Mouse (Mus musculus) urinary bladder, postnatal 4 days (tissue): Measurements from ENCODE around the gene Cks1brt.
A peak's percentile ranks its signal among the peaks of the same experiment; 100 is the strongest.
"Not testable (repeated sequence)": the region's sequence is repeated elsewhere in the genome, so short reads cannot be mapped to it uniquely, and the experiment has no call there.

ENCODE experiments used
- DNase-seq, 2 experiments: peaks; one replicate each; pipeline ENCODE4 v3.0.0; 2021 to 2022; ENCODE audit warnings: low spot score in 2 of 2

Gene Cks1brt

GRCm38 (mm10) chr8:85151624-85152023, at the start of gene Cks1brt:
Cks1brt (plus strand) TSS chr8:85151924.
- DNase-seq: no peak

GRCm38 (mm10) chr8:85113241-85113640, 38.5 kb upstream of the Cks1brt start:
- DNase-seq: no peak

DNA sequence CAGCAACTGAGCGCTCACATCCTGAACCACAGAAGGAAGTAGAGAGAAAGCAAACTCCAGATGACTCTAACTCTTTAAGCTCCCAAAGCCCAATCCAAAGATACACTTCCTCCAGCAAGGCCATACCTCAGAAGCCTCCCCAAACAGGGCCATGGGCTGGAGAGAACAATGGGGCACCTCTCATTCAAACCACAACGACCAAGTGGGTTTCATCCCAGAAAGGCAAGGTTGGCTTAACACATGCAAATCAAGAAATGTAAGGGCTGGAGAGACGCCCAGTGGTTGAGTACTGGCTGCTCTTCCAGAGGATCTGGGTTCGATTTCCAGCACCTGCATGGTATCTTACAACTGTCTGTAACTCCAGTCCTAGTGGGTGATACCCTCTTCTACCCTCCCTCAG, 36.2 kb upstream of the Cks1brt start:
- no peak for DNase-seq

DNA sequence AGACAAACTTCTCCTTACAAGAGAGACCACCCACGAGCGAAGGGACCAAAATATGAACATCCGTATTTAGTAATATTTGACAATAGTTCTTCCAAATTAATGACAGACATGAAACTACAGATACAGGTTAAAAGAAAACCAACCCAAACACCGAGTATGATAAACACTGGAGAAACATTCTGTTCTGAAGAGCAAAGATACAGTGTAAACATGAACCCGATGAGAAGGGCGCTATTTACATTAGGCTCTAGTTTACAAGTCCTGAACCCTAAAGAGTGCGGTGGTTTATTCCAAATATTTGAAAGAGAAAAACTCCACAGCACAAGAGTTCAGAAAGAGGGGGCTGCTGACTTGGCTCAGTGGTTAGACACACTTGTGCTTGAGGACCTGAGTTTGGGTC, 34.7 kb upstream of the Cks1brt start:
- DNase-seq: no peak

DNA sequence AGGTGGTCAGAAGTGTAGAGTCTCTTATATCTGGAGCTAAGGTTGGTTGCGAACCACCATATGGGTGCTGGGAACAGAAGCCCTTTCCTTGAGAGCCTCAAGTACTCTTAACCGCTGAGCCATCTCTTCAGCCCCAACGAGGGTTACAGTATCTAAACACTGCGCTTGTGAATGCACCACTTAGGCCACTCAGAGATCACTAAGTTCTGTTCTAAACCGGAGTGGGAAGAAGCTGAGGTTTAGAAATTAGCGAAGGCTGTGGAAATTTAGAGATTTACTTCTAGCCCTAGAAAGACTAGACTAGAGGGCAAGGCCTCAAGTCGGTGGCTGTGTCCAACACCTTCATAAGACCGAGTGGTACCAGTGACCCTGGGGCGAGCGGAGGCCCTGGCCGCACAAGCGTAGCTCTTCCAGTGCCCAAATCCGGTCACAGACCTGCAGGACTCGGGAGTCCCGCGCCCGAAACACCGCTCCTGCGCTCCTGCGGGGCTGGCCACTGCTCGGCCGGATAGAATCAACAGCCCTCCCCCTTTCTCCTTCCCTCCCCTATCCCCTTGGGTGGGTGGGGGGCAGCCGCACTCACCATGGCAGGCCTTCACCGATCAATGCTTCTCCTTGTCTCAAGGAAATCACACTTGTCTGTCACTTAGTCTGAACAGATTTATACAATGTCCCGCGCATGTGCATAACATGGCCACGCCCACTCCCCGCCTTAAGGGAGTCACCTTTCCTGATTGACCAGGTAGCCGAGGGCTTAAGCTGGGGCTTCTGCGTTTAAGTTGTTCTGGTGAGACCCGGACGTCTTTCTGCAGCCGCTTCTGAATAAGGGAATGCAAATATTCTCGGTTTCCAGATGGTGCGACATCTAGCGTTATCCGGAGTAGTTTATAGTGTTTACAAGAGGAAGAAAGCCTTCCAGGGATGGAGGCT, 32.4 kb upstream of the Cks1brt start:
- peak; percentile 77 to 86 for DNase-seq

DNA sequence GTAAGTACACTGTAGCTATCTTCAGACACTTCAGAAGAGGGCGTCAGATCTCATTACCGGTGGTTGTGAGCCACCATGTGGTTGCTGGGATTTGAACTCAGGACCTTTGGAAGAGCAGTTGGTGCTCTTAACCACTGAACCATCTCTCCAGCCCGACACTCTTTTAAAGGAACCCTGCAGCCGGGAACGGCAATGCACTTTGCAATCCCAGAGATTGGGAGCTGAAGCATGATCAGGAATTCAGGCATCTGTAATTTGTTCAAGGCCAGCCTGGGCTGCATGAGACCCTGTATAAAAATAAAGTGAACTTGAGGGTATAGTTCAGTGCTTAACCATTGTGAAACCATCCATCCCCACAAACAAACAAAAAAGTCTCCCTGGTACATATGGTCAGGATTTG, 31.5 kb upstream of the Cks1brt start:
- DNase-seq: not testable (repeated sequence)

DNA sequence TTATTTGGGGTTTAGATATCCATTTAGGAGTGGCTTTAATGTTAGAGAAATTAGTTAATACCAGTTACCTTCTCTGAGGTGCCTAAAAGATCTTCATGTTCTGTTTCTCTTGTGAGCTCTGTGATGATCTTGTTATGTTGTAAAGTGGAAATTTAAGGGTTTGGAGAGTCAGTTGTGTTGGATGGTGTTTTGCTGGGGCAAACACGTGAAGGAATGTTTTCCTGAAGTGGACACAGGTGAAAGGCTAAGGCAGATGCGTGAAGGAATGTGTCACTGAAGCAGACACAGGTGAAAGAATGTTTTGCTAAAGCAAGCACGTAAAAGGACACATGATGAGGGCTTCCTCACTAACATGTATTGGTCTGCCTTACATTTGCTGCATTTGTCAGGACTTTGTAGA, 28.7 kb upstream of the Cks1brt start, which contains the start of gene Zfp791:
Zfp791 (minus strand) TSS at position 101 of the 400 bp plus-strand sequence.
- DNase-seq: no peak

DNA sequence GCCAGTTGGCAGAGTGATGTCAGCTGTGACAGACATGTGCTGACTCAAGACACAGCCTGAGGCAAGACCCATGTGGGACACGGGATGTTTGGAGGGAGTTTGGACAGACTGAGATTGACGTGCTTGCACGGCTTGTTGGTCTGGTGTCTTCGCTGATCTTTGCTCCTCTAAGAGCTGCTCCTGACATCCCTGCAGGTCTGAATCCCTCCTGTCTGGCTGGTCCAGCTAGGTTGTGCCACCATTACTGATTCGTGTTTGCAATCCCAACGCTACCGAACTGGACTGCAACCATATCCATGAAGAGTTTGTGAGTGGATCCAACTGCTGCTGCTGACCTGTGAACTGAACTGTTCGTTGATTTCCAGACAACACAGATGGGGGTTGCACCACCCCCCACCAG, 28.0 kb upstream of the Cks1brt start:
- no peak for DNase-seq

- DNase-seq: no peak
Measured at GRCm38 (mm10) chr8:85132335-85132734, 19.4 kb upstream of the Cks1brt start.

- not testable (repeated sequence) for DNase-seq
Measured at GRCm38 (mm10) chr8:85135690-85136089, 16.0 kb upstream of the Cks1brt start.

DNA sequence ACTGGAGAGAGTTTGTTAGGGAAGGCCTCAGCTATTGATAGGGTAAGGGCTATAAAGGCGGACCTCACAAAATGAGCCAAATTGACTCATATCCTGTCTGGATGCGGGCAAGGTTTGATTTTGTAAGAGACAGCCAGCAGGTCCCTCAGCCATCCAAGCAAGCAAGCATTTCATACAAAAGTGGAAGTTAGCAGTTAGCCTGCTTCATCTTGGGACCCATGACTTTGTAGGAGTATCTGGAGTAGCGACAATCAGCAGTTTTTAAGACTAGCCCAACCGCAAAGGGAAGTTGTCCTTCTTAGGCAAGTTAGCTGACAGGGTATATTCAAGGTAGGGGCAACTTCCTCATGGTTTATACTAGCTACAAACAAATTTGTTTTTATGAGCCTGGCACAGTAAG, 9.2 kb upstream of the Cks1brt start:
- DNase-seq: no peak

- peak in 1 of 2 experiments; percentile 21 for DNase-seq
Measured at GRCm38 (mm10) chr8:85171291-85171690, 19.6 kb downstream of the Cks1brt start.

DNA sequence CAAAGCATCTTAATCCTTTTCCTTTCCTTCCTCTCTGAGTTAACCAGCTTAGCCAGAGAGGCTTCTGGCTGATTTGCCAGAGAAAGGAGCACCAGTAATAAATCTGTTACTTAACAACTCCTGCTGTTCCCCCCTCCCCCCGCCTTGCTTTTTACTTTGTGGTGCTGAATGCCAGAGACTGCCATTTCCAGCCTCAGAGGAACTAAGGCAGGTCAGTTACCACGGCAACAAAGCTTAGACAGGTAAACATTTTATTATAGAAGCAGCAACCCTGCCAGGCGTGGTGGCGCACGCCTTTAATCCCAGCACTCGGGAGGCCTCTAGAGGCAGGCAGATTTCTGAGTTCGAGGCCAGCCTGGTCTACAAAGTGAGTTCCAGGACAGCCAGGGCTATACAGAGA, 24.2 kb downstream of the Cks1brt start:
- no peak for DNase-seq

- no peak for DNase-seq
Measured at GRCm38 (mm10) chr8:85192346-85192745, 40.6 kb downstream of the Cks1brt start.

- DNase-seq: no peak
Measured at GRCm38 (mm10) chr8:85220220-85220619, 68.5 kb downstream of the Cks1brt start.

GRCm38 (mm10) chr8:85220992-85221391, 69.3 kb downstream of the Cks1brt start:
- no peak for DNase-seq
